Mouse (Mus musculus) limb, embryonic 15.5 days (tissue): ENCODE measurements around the gene Nol10. TPM values are rescaled to one million over a fixed set of nuclear protein-coding genes. Genes with fewer than 3 reads are reported as not detected.

Experiments used
- ATAC-seq: fragments of 200-750 bp; cut with Nextera tagmentation; 2 replicates; pipeline ENCODE4 v1.8.0; 2017; ENCODE audit warnings: low read depth, moderate TSS enrichment; ENCODE audit not compliant: insufficient number of reproducible peaks, low FRiP score, low TSS enrichment
- H3K27ac ChIP-seq: fragments of 300-500 bp; sonication (generic); 2 replicates; pipeline ENCODE4 v1.5.1; 2015; ENCODE audit warnings: moderate library complexity, mild to moderate bottlenecking, inconsistent platforms
- H3K27me3 ChIP-seq: fragments of 300-500 bp; sonication (generic); 2 replicates; pipeline ENCODE4 v1.6.1; 2015; ENCODE audit warnings: inconsistent platforms
- H3K36me3 ChIP-seq: fragments of 300-500 bp; sonication (generic); 2 replicates; pipeline ENCODE4 v1.6.1; 2015; ENCODE audit warnings: inconsistent platforms
- H3K4me1 ChIP-seq: fragments of 300-500 bp; sonication (generic); 2 replicates; pipeline ENCODE4 v1.6.1; 2015; ENCODE audit warnings: inconsistent platforms
- H3K4me2 ChIP-seq: fragments of 300-500 bp; sonication (generic); 2 replicates; pipeline ENCODE4 v1.6.1; 2015; ENCODE audit warnings: mild to moderate bottlenecking, inconsistent platforms
- H3K4me3 ChIP-seq: fragments of 300-500 bp; sonication (generic); 2 replicates; pipeline ENCODE4 v1.5.1; 2015; ENCODE audit warnings: mild to moderate bottlenecking, inconsistent platforms
- H3K9ac ChIP-seq: fragments of 300-500 bp; sonication (generic); 2 replicates; pipeline ENCODE4 v1.6.1; 2015; ENCODE audit warnings: inconsistent platforms
- H3K9me3 ChIP-seq: fragments of 300-500 bp; sonication (generic); 2 replicates; pipeline ENCODE4 v1.6.1; 2016; ENCODE audit warnings: inconsistent platforms
- WGBS: fragments of 180-500 bp; shearing (Covaris S2); methylation state at CpG from one replicate; pipeline ENCODE4 v1.1.7; 2015; 5-methylcytosine and 5-hydroxymethylcytosine counted together
- polyA plus RNA-seq: library from polyadenylated mRNA; unstranded; fragments of >200 nt; fragmentation: Nextera tagmentation; extraction: Ambion mirVana; gene quantifications from 2 replicates; pipeline ENCODE4 v1.2.1, GENCODE M21; 2015

The Nol10 gene
- polyA plus RNA-seq, 1 experiment from 2014 or later: 21.3 TPM

- no peaks in the 10 kb centered on the region for H3K9me3 ChIP-seq
- no peak overlapping the region for H3K4me2 ChIP-seq
- 0 out of 2 replicates have a peak, but pooled peaks cover 6% of the 10 kb centered on the region for H3K4me1 ChIP-seq
- no peak overlapping the region for H3K27ac ChIP-seq
- H3K27me3 ChIP-seq: no peaks in the 10 kb centered on the region
- no peak for ATAC-seq
- H3K36me3 ChIP-seq: 0 out of 2 replicates have a peak, but pooled peaks cover 3% of the 10 kb centered on the region
- no peak overlapping the region for H3K9ac ChIP-seq
- no peak overlapping the region for H3K4me3 ChIP-seq
These were observed 41.8 kb downstream of the Nol10 start for GRCm38 (mm10) chr12:17390036-17390435.

DNA sequence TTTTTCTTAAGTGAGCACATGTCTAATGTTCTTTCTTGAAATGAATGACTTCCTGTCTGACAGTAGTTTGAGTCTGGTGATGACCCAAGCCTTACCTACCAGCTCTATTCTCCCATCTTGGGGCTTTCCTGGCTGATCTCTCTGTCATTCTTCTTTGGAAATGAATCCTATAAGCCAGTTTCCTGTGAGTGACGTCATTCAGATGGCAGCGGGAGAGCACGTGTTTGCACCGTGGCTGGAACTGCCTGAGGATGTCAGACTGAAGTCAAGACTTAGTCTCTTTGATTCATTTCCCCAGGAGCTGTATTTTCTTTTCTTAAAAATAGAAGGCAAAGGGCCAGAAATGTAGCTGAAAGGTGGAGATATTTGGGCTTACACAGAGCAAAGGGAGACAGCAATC, 42.3 kb downstream of the Nol10 start:
- Histone ChIP-seq H3K4me3 (no peak overlapping the region), H3K4me1 (0 out of 2 replicates have a peak, but pooled peaks cover 6% of the 10 kb centered on the region), H3K36me3 (0 out of 2 replicates have a peak, but pooled peaks cover 3% of the 10 kb centered on the region), H3K4me2 (no peak overlapping the region), H3K27me3 (no peaks in the 10 kb centered on the region), H3K9ac (no peak overlapping the region), H3K9me3 (no peaks in the 10 kb centered on the region), H3K27ac (no peak overlapping the region)
- no peak for ATAC-seq
- WGBS: 44% methylated on average over 4 of the region's 4 CpGs

DNA sequence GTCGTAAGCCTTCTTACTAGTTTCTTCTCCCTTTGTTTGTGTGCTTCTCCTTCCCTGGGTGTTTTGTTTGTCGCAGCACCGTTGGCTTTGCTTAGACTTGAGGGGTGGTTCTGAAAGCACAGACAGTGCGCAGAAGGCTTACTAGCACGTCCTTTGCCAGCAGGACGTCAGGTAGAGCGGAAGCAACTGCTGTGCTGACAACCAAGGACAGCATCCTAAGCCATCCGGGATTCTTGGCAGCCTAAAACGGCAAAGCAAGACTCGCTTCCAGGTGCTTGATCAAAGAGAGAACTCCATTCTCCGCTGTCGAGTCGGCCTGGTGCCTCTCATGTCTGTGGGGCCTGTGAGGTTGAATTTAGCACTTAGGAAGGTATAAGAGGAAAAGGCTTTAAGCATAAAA, 44.9 kb downstream of the Nol10 start:
- no peaks in the 10 kb centered on the region for H3K27me3 ChIP-seq
- H3K9ac ChIP-seq: no peak overlapping the region
- ATAC-seq: no peak
- H3K4me2 ChIP-seq: no peak overlapping the region
- H3K27ac ChIP-seq: no peak overlapping the region
- H3K36me3 ChIP-seq: peaks cover 5% of the 10 kb centered on the region; the same call in 1 of the 2 replicates
- WGBS: 66% methylated on average over 13 of the region's 13 CpGs
- no peak overlapping the region for H3K4me3 ChIP-seq
- no peaks in the 10 kb centered on the region for H3K9me3 ChIP-seq
- H3K4me1 ChIP-seq: 0 out of 2 replicates have a peak, but pooled peaks cover 2% of the 10 kb centered on the region

DNA sequence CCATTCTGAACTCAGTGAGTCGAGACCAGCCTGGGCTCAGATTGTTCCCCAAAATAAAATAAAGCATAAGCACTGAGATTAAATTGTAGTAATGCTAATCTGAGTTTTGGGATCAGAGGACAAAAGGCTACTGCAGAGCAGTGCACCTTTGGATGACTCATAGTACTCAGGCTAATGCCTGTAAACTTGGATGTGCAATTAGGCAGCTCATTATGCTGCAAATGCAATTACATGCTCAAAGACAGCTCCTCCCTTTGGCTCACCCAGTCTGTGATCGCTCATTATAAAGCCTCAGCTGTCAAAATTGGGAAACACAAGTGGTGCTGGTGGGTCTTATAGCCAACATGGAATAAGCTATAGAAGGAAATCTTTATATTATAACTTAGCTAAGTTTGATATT, 48.9 kb downstream of the Nol10 start:
- WGBS: 74% methylated on average over 2 of the region's 2 CpGs
- ATAC-seq: no peak
- no peaks in the 10 kb centered on the region for H3K27me3 ChIP-seq

GRCm38 (mm10) chr12:17401419-17401818, 53.2 kb downstream of the Nol10 start:
- ATAC-seq: no peak
- H3K4me3 ChIP-seq: no peak overlapping the region
- no peaks in the 10 kb centered on the region for H3K27me3 ChIP-seq
- no peak overlapping the region for H3K27ac ChIP-seq
- H3K4me1 ChIP-seq: no peaks in the 10 kb centered on the region
- no peak overlapping the region for H3K4me2 ChIP-seq
- 92% methylated on average over 1 of the region's 1 CpGs for WGBS
- H3K9me3 ChIP-seq: no peaks in the 10 kb centered on the region
- H3K9ac ChIP-seq: no peak overlapping the region
- H3K36me3 ChIP-seq: peaks cover 24% of the 10 kb centered on the region

More for the DNA sequence above, 48.9 kb downstream of the Nol10 start:
- no peaks in the 10 kb centered on the region for H3K4me1 ChIP-seq
- H3K9ac ChIP-seq: no peak overlapping the region
- no peaks in the 10 kb centered on the region for H3K9me3 ChIP-seq
- H3K36me3 ChIP-seq: peaks cover 5% of the 10 kb centered on the region; the same call in 1 of the 2 replicates
- H3K4me2 ChIP-seq: no peak overlapping the region
- no peak overlapping the region for H3K27ac ChIP-seq
- H3K4me3 ChIP-seq: no peak overlapping the region

- Histone ChIP-seq H3K36me3 (peaks cover 23% of the 10 kb centered on the region), H3K4me3 (no peak overlapping the region), H3K9ac (no peak overlapping the region), H3K27me3 (no peaks in the 10 kb centered on the region), H3K4me2 (no peak overlapping the region), H3K4me1 (no peaks in the 10 kb centered on the region), H3K27ac (no peak overlapping the region), H3K9me3 (no peaks in the 10 kb centered on the region)
- no peak for ATAC-seq
- WGBS: 84% methylated on average over 3 of the region's 3 CpGs
These were observed 53.9 kb downstream of the Nol10 start for GRCm38 (mm10) chr12:17402116-17402515.

- H3K27ac ChIP-seq: no peak overlapping the region
- H3K36me3 ChIP-seq: peaks cover 24% of the 10 kb centered on the region
- no peaks in the 10 kb centered on the region for H3K9me3 ChIP-seq
- no peak overlapping the region for H3K9ac ChIP-seq
- no peak for ATAC-seq
- 90% methylated on average over 4 of the region's 4 CpGs for WGBS
- H3K4me2 ChIP-seq: no peak overlapping the region
- no peak overlapping the region for H3K4me3 ChIP-seq
- H3K27me3 ChIP-seq: no peaks in the 10 kb centered on the region
- no peaks in the 10 kb centered on the region for H3K4me1 ChIP-seq
These were observed 55.7 kb downstream of the Nol10 start for GRCm38 (mm10) chr12:17403998-17404397.

DNA sequence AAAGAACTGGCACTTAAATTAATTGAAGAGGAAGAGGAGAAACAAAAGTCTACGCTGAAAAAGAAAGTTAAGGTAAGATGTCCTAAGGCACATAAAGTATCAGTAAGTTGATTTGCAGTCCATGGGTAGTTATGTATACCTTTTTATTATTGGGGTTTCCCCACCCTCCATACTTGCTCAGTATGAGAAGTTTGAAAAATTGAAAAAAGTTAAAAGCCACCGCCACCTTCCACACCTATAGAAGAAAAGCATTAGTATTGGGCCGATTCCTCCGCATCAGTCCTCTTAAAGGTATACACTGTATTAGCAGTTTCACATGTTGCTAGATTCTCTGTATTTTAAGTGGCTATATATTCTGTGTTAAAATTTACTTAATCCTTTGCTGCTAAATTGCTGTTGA, 58.6 kb downstream of the Nol10 start:
- H3K27ac ChIP-seq: no peak overlapping the region
- no peak for ATAC-seq
- 88% methylated on average over 4 of the region's 4 CpGs for WGBS
- no peaks in the 10 kb centered on the region for H3K4me1 ChIP-seq
- no peak overlapping the region for H3K4me2 ChIP-seq
- no peak overlapping the region for H3K9ac ChIP-seq
- H3K9me3 ChIP-seq: no peaks in the 10 kb centered on the region
- H3K4me3 ChIP-seq: no peak overlapping the region
- H3K36me3 ChIP-seq: peaks cover 36% of the 10 kb centered on the region
- no peaks in the 10 kb centered on the region for H3K27me3 ChIP-seq

DNA sequence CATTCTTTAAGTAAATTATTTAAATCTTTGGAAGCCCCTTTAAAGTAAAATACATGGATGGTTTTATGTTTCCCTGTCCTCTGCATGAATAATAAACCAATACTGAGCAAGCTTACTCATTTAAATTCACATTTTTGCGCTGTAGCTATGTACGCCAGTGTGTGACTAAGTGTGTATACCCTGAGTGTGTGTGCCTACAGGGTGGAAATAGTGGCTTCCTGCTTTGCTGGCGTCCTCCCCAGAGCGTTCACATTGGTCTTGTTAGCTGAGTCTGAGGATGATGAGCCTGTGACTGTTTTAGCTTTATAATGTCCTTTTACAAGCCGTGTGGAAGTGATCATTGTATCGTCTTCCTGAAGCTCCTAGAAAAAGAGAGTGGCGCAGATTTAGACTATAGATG, 60.1 kb downstream of the Nol10 start:
- H3K4me3 ChIP-seq: no peak overlapping the region
- peaks cover 30% of the 10 kb centered on the region for H3K36me3 ChIP-seq
- H3K9me3 ChIP-seq: no peaks in the 10 kb centered on the region
- ATAC-seq: no peak
- H3K4me1 ChIP-seq: no peaks in the 10 kb centered on the region
- WGBS: 80% methylated on average over 7 of the region's 7 CpGs
- no peaks in the 10 kb centered on the region for H3K27me3 ChIP-seq
- H3K27ac ChIP-seq: no peak overlapping the region
- H3K4me2 ChIP-seq: no peak overlapping the region
- H3K9ac ChIP-seq: no peak overlapping the region

DNA sequence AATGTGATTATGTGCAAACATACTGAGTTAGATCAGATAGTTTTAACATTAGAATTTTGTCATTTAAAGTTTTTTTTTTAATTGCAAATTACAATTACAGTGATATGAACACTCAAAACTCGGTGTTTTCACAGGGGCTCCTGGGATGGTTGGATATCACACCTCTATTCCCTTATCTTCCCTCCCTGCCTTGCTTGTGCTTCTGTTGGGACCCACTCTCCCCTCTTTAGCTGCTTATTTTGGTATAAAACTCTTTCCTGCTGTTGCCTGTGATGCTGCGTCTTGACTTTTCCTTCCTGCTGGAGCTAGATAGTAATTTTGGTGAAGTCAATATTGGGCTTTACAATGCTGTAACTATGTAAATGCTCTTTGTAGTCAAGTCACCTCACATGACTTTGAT, 63.0 kb downstream of the Nol10 start:
- ATAC-seq: no peak
- no peak overlapping the region for H3K27ac ChIP-seq
- no peaks in the 10 kb centered on the region for H3K9me3 ChIP-seq
- no peak overlapping the region for H3K4me3 ChIP-seq
- no peaks in the 10 kb centered on the region for H3K4me1 ChIP-seq
- H3K36me3 ChIP-seq: peaks cover 26% of the 10 kb centered on the region
- H3K27me3 ChIP-seq: no peaks in the 10 kb centered on the region
- WGBS: 80% methylated on average over 2 of the region's 2 CpGs
- H3K9ac ChIP-seq: no peak overlapping the region
- no peak overlapping the region for H3K4me2 ChIP-seq

DNA sequence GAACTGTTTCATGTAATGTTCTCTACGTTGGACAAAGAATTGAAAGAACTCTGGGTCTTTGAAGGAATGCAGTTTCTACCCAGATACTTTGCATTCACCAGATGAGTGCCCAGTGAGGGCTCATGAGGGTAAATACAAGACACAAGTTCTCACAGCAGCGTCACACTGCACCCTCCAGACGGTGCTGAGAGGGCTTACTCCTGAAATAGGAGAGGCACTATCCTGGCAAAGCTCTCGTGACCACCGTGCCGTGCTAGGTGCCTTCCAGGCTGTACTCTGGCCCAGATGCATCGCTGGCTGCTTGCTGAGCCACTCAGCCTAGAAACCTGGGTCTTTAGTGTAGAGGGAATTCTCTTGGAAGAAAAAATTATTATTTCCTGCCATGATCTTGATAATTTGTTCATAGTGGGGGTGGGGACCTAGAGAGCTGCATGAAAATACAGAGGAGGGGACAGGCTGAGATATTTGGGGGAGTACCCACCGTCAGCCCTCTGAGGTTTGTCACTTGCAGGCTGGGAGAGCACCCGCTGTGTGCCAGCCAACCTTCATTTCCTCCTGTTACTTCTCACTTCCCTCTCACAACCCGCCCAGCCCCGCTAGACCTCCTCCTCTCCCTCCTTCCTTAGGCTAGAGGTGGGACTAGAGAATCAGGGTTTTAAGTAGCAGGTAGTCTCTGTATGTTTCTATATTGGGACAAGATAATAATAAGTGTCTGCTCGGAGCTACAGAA, 63.7 kb downstream of the Nol10 start:
- Histone ChIP-seq H3K9me3 (no peaks in the 10 kb centered on the region), H3K27ac (no peak overlapping the region), H3K27me3 (no peaks in the 10 kb centered on the region), H3K4me1 (no peaks in the 10 kb centered on the region), H3K4me3 (no peak overlapping the region), H3K36me3 (peaks cover 31% of the 10 kb centered on the region), H3K9ac (no peak overlapping the region), H3K4me2 (no peak overlapping the region)
- ATAC-seq: no peak
- WGBS: 55% methylated on average over 12 of the region's 12 CpGs

GRCm38 (mm10) chr12:17414734-17415133, 66.5 kb downstream of the Nol10 start:
- no peaks in the 10 kb centered on the region for H3K27me3 ChIP-seq

More at GRCm38 (mm10) chr12:17414734-17415133, 66.5 kb downstream of the Nol10 start:
- no peak overlapping the region for H3K4me2 ChIP-seq
- H3K36me3 ChIP-seq: peaks cover 48% of the 10 kb centered on the region
- H3K4me1 ChIP-seq: no peaks in the 10 kb centered on the region
- WGBS: 87% methylated on average over 7 of the region's 7 CpGs
- no peak for ATAC-seq
- H3K27ac ChIP-seq: no peak overlapping the region
- no peak overlapping the region for H3K4me3 ChIP-seq
- H3K9me3 ChIP-seq: no peaks in the 10 kb centered on the region
- no peak overlapping the region for H3K9ac ChIP-seq
